Mouse (Mus musculus) megakaryocyte progenitor cell, adult 5-6 weeks (primary cell): ENCODE data around the gene Lonp1. TPM values are rescaled to one million over a fixed set of nuclear protein-coding genes. Genes with fewer than 3 reads are reported as not detected.
"Not testable (repeated sequence)": the region's sequence is repeated elsewhere in the genome, so short reads cannot be mapped to it uniquely, and the experiment has no call there.

Source experiments
- ATAC-seq: replicated peaks from 2 replicates; pipeline ENCODE4 v1.8.0; 2016; ENCODE audit warnings: mild to moderate bottlenecking, moderate TSS enrichment, inconsistent platforms; ENCODE audit not compliant: poor library complexity
- total RNA-seq, 2 experiments: library from RNA; stranded (forward) in 1 of 2; stranded (reverse) in 1 of 2; fragments of 157-497, 149-512 nt in 1 of 2; fragments of 200-1000 nt in 1 of 2; gene quantifications; 2 replicates each; pipeline versions ENCODE4 v1.2.3 to v1.2.4; 2015 to 2017

Gene Lonp1
- total RNA-seq (2015) (19.4 and 23.1 TPM in 2 replicates), total RNA-seq (2017) (68.8 and 83.6 TPM in 2 replicates)

GRCm38 (mm10) chr17:56626754-56627470, at the start of gene Lonp1:
Gene Lonp1, minus strand, starts transcription at chr17:56626887.
- ATAC-seq: peak; percentile 92

GRCm38 (mm10) chr17:56673647-56674416, 47.1 kb upstream of the Lonp1 start:
- ATAC-seq: peak; percentile 10; the same call in 1 of the 2 replicates

GRCm38 (mm10) chr17:56672941-56673646, 46.4 kb upstream of the Lonp1 start, which contains the start of gene Ranbp3:
Gene Ranbp3, plus strand, starts transcription at chr17:56673294.
- peak; percentile 84 for ATAC-seq

GRCm38 (mm10) chr17:56669766-56670165, 43.1 kb upstream of the Lonp1 start:
- ATAC-seq: no peak

- peak; percentile 72 for ATAC-seq
Measured at GRCm38 (mm10) chr17:56668384-56669144, 41.9 kb upstream of the Lonp1 start.

GRCm38 (mm10) chr17:56667591-56667990, 40.9 kb upstream of the Lonp1 start:
- ATAC-seq: no peak

GRCm38 (mm10) chr17:56666384-56666783, 39.7 kb upstream of the Lonp1 start:
- no peak for ATAC-seq

GRCm38 (mm10) chr17:56664333-56664732, 37.6 kb upstream of the Lonp1 start:
- no peak for ATAC-seq

- no peak for ATAC-seq
Measured at GRCm38 (mm10) chr17:56663659-56664058, 37.0 kb upstream of the Lonp1 start.

GRCm38 (mm10) chr17:56656171-56656570, 29.5 kb upstream of the Lonp1 start:
- no peak for ATAC-seq

- ATAC-seq: no peak
Measured at GRCm38 (mm10) chr17:56655311-56655710, 28.6 kb upstream of the Lonp1 start.

- ATAC-seq: no peak
Measured at GRCm38 (mm10) chr17:56654771-56655170, 28.1 kb upstream of the Lonp1 start.

GRCm38 (mm10) chr17:56651801-56652200, 25.1 kb upstream of the Lonp1 start:
- peak; percentile 54 for ATAC-seq

GRCm38 (mm10) chr17:56647546-56647945, 20.9 kb upstream of the Lonp1 start:
- no peak for ATAC-seq

- no peak for ATAC-seq
Measured at GRCm38 (mm10) chr17:56643237-56643636, 16.6 kb upstream of the Lonp1 start.

- no peak for ATAC-seq
Measured at GRCm38 (mm10) chr17:56634023-56634422, 7.3 kb upstream of the Lonp1 start.

GRCm38 (mm10) chr17:56631807-56632206, 5.1 kb upstream of the Lonp1 start:
- no peak for ATAC-seq

- not testable (repeated sequence) for ATAC-seq
Measured at GRCm38 (mm10) chr17:56629800-56630781, 3.4 kb upstream of the Lonp1 start.

- ATAC-seq: no peak
Measured at GRCm38 (mm10) chr17:56627530-56628277, 1.0 kb upstream of the Lonp1 start, which contains the start of gene Catsperd. Gene Catsperd, plus strand, starts transcription at chr17:56628143.
